Mouse (Mus musculus): ENCODE data around the gene Ptafr. TPM values are rescaled to one million over a fixed set of nuclear protein-coding genes. Genes with fewer than 3 reads are reported as not detected.

Gene Ptafr
- polyA plus RNA-seq, 1 experiment from 2014 or later: 0.34 TPM

- Histone ChIP-seq H3K36me3 (replicated peaks; ENCODE audit: control insufficient read depth, insufficient read depth, low read depth, low read length) (no peaks in the 10 kb centered on the region), H3K4me3 (ENCODE audit: low read depth, low read length) (no peak overlapping the region), H3K4me2 (ENCODE audit: low read depth, low read length) (no peak overlapping the region), H3K27me3 (ENCODE audit: control insufficient read depth, insufficient read depth, low read length) (no peaks in the 10 kb centered on the region), H3K9me3 (replicated peaks; ENCODE audit: control insufficient read depth, low read length) (no peaks in the 10 kb centered on the region), H3K4me1 (ENCODE audit: control insufficient read depth, insufficient read depth, low read length) (no peaks in the 10 kb centered on the region), H3K9ac (replicated peaks; ENCODE audit: low read length) (no peak overlapping the region), H3K27ac (replicated peaks; ENCODE audit: low read depth, low read length) (no peak overlapping the region)
- DNase-seq (ENCODE audit: low spot score) (no peak), ATAC-seq (replicated peaks; ENCODE audit: insufficient number of reproducible peaks, low FRiP score, low TSS enrichment, low read depth) (no peak)
- 89% methylated on average over 8 of the region's 8 CpGs for WGBS
Observed at GRCm38 (mm10) chr4:132527917-132528522, 35.8 kb upstream of the Ptafr start.

- no peak overlapping the region for H3K4me2 ChIP-seq (ENCODE audit: low read depth, low read length)
Observed at GRCm38 (mm10) chr4:132529344-132529743, 34.5 kb upstream of the Ptafr start.

DNA sequence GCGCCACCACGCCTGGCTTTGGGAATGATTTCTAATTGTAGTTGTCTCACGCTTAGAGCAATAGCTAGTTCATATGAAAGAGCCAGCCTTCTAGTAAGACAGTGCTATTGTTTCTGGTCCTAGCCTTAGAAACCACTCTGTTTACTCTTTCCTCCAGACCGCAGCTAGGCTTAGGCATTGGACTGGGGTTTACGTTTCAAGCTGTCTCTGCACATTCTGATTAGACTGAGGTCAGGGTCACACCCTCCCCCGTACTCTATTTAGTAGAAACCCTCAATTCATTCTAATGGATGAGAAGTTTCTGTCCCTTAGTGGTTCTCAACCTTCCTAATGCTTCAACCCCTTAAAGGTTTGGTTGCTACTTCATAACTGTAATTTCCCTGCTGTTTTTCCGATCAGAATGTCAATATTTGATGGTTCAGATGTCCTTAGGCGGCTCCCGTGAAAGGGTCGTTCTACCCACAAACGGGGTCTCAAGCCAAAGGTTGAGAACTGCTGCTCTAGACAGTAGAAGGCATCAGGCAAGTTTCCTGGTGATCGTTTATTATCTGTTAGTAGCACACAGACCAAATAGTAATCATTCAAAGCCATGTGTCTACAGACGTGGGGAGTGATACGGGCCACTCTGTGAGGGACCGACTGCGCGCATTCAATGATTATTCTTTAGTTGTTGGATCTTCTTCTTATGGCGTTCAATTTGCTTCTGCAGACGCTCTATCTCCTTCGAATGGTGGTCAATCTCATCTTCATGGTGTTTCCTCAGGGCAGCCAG lies 33.6 kb upstream of the Ptafr start:
- Histone ChIP-seq H3K27me3 (ENCODE audit: control insufficient read depth, insufficient read depth, low read length) (no peaks in the 10 kb centered on the region), H3K4me1 (ENCODE audit: control insufficient read depth, insufficient read depth, low read length) (no peaks in the 10 kb centered on the region), H3K4me3 (ENCODE audit: low read depth, low read length) (no peak overlapping the region), H3K4me2 (ENCODE audit: low read depth, low read length) (no peak overlapping the region), H3K9ac (replicated peaks; ENCODE audit: low read length) (no peak overlapping the region), H3K9me3 (replicated peaks; ENCODE audit: control insufficient read depth, low read length) (no peaks in the 10 kb centered on the region), H3K27ac (replicated peaks; ENCODE audit: low read depth, low read length) (no peak overlapping the region), H3K36me3 (replicated peaks; ENCODE audit: control insufficient read depth, insufficient read depth, low read depth, low read length) (no peaks in the 10 kb centered on the region)
- ATAC-seq (replicated peaks; ENCODE audit: insufficient number of reproducible peaks, low FRiP score, low TSS enrichment, low read depth) (no peak), DNase-seq (ENCODE audit: low spot score) (no peak)
- 90% methylated on average over 20 of the region's 20 CpGs for WGBS

More at GRCm38 (mm10) chr4:132529344-132529743, 34.5 kb upstream of the Ptafr start:
- Histone ChIP-seq H3K4me1 (ENCODE audit: control insufficient read depth, insufficient read depth, low read length) (no peaks in the 10 kb centered on the region), H3K36me3 (replicated peaks; ENCODE audit: control insufficient read depth, insufficient read depth, low read depth, low read length) (no peaks in the 10 kb centered on the region), H3K9ac (replicated peaks; ENCODE audit: low read length) (no peak overlapping the region), H3K27ac (replicated peaks; ENCODE audit: low read depth, low read length) (no peak overlapping the region), H3K4me3 (ENCODE audit: low read depth, low read length) (no peak overlapping the region), H3K9me3 (replicated peaks; ENCODE audit: control insufficient read depth, low read length) (no peaks in the 10 kb centered on the region), H3K27me3 (ENCODE audit: control insufficient read depth, insufficient read depth, low read length) (no peaks in the 10 kb centered on the region)
- 87% methylated on average over 4 of the region's 4 CpGs for WGBS
- ATAC-seq (replicated peaks; ENCODE audit: insufficient number of reproducible peaks, low FRiP score, low TSS enrichment, low read depth) (no peak), DNase-seq (ENCODE audit: low spot score) (no peak)

- peak overlapping the region; percentile 58 for H3K4me3 ChIP-seq (ENCODE audit: low read depth, low read length)
- no peak for ATAC-seq (replicated peaks; ENCODE audit: insufficient number of reproducible peaks, low FRiP score, low TSS enrichment, low read depth)
Observed at GRCm38 (mm10) chr4:132532496-132532895, 31.4 kb upstream of the Ptafr start.

GRCm38 (mm10) chr4:132532981-132533916 lies 30.6 kb upstream of the Ptafr start, which contains the start of gene Atpif1:
TSS of gene Atpif1 (minus strand) at chr4:132533659.
- Histone ChIP-seq H3K27ac (replicated peaks; ENCODE audit: low read depth, low read length) (peak within 1 kb of the TSS; percentile 77), H3K36me3 (replicated peaks; ENCODE audit: control insufficient read depth, insufficient read depth, low read depth, low read length) (no peaks in the 10 kb centered on the region), H3K9me3 (replicated peaks; ENCODE audit: control insufficient read depth, low read length) (no peaks in the 10 kb centered on the region), H3K27me3 (ENCODE audit: control insufficient read depth, insufficient read depth, low read length) (no peaks in the 10 kb centered on the region), H3K4me1 (ENCODE audit: control insufficient read depth, insufficient read depth, low read length) (no peaks in the 10 kb centered on the region), H3K4me3 (ENCODE audit: low read depth, low read length) (peak within 1 kb of the TSS; percentile 58), H3K4me2 (ENCODE audit: low read depth, low read length) (peak within 1 kb of the TSS; percentile 58), H3K9ac (replicated peaks; ENCODE audit: low read length) (peak within 1 kb of the TSS; percentile 84)
- ATAC-seq (replicated peaks; ENCODE audit: insufficient number of reproducible peaks, low FRiP score, low TSS enrichment, low read depth) (peak; percentile 65), DNase-seq (ENCODE audit: low spot score) (peak; percentile 97)
- WGBS: under 1% methylated on average over 63 of the region's 63 CpGs

More at GRCm38 (mm10) chr4:132532496-132532895, 31.4 kb upstream of the Ptafr start:
- peak overlapping the region; percentile 58 for H3K4me2 ChIP-seq (ENCODE audit: low read depth, low read length)
- no peaks in the 10 kb centered on the region for H3K4me1 ChIP-seq (ENCODE audit: control insufficient read depth, insufficient read depth, low read length)
- H3K9ac ChIP-seq (replicated peaks; ENCODE audit: low read length): peak overlapping the region; percentile 84
- WGBS: 40% methylated on average over 5 of the region's 5 CpGs
- H3K27ac ChIP-seq (replicated peaks; ENCODE audit: low read depth, low read length): no peak overlapping the region
- DNase-seq (ENCODE audit: low spot score): no peak
- no peaks in the 10 kb centered on the region for H3K9me3 ChIP-seq (replicated peaks; ENCODE audit: control insufficient read depth, low read length)
- no peaks in the 10 kb centered on the region for H3K36me3 ChIP-seq (replicated peaks; ENCODE audit: control insufficient read depth, insufficient read depth, low read depth, low read length)
- no peaks in the 10 kb centered on the region for H3K27me3 ChIP-seq (ENCODE audit: control insufficient read depth, insufficient read depth, low read length)

GRCm38 (mm10) chr4:132535406-132536121 lies 28.3 kb upstream of the Ptafr start, which contains the start of gene Dnajc8:
TSS of gene Dnajc8 (plus strand) at chr4:132535550.
- ATAC-seq (replicated peaks; ENCODE audit: insufficient number of reproducible peaks, low FRiP score, low TSS enrichment, low read depth): peak; percentile 71
- under 1% methylated on average over 60 of the region's 60 CpGs for WGBS

DNA sequence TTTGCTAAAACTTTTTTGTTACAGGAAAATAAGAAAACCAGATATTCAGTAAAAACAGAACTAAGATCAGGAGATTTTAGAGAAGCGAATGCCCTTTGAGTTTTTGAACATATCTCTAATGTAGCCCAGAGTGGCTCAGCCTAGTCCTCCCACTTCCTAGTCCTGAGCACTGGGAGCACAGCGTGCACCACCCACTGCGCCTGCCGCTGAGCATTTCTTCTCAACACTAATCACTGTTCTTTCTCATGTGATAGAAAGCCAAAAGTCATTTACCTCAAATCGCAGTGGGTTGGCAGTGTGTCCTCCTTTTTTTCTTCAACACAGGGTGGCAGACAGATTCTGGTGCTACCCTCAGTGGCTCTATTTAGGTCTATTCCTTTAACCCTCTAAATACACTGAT lies 24.4 kb upstream of the Ptafr start:
- H3K27ac ChIP-seq (replicated peaks; ENCODE audit: low read depth, low read length): no peak overlapping the region
- H3K36me3 ChIP-seq (replicated peaks; ENCODE audit: control insufficient read depth, insufficient read depth, low read depth, low read length): no peaks in the 10 kb centered on the region; the same call in 1 of the 2 replicates
- DNase-seq (ENCODE audit: low spot score) (no peak), ATAC-seq (replicated peaks; ENCODE audit: insufficient number of reproducible peaks, low FRiP score, low TSS enrichment, low read depth) (no peak)
- H3K4me2 ChIP-seq (ENCODE audit: low read depth, low read length): no peak overlapping the region
- H3K4me1 ChIP-seq (ENCODE audit: control insufficient read depth, insufficient read depth, low read length): no peaks in the 10 kb centered on the region
- no peaks in the 10 kb centered on the region for H3K9me3 ChIP-seq (replicated peaks; ENCODE audit: control insufficient read depth, low read length)
- no peak overlapping the region for H3K4me3 ChIP-seq (ENCODE audit: low read depth, low read length)
- 94% methylated on average over 5 of the region's 5 CpGs for WGBS
- no peaks in the 10 kb centered on the region for H3K27me3 ChIP-seq (ENCODE audit: control insufficient read depth, insufficient read depth, low read length)
- no peak overlapping the region for H3K9ac ChIP-seq (replicated peaks; ENCODE audit: low read length)

More at GRCm38 (mm10) chr4:132535406-132536121, 28.3 kb upstream of the Ptafr start, which contains the start of gene Dnajc8:
- Histone ChIP-seq H3K27me3 (ENCODE audit: control insufficient read depth, insufficient read depth, low read length) (no peaks in the 10 kb centered on the region), H3K9ac (replicated peaks; ENCODE audit: low read length) (peak within 1 kb of the TSS; percentile 94), H3K4me3 (ENCODE audit: low read depth, low read length) (peak within 1 kb of the TSS; percentile 99), H3K4me1 (ENCODE audit: control insufficient read depth, insufficient read depth, low read length) (no peaks in the 10 kb centered on the region), H3K9me3 (replicated peaks; ENCODE audit: control insufficient read depth, low read length) (no peaks in the 10 kb centered on the region), H3K27ac (replicated peaks; ENCODE audit: low read depth, low read length) (peak within 1 kb of the TSS; percentile 3; the same call in 1 of the 2 replicates), H3K36me3 (replicated peaks; ENCODE audit: control insufficient read depth, insufficient read depth, low read depth, low read length) (no peaks in the 10 kb centered on the region), H3K4me2 (ENCODE audit: low read depth, low read length) (peak within 1 kb of the TSS; percentile 65)
- DNase-seq (ENCODE audit: low spot score): peak; percentile 96
